Mouse (Mus musculus): ENCODE measurements around the gene Slc26a6.

Slc26a6 gene

DNA sequence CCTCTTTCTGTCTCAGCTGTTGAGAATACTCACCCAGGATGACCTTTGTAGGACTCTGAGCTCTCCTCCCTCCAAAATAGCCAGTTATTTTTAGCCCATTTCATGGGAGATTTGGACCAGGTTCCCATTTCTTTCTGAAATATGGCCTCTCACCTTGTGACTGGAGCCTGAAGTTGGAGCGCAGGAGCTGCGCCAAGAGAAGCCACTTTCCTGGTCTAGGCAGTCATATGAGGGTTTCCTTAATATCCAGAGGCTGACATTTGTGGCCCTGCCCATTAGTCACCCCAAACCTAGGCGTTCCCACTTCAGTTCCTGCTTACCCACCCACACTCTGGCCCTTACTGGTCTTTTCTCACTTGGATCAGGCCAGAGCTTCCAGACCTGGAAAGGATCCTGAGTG is at the start of gene Slc26a6:
Gene Slc26a6 (plus strand): TSS at position 308 of the 400 bp plus-strand sequence.
- no peak for DNase-seq (ENCODE audit: low spot score)

- no peak for DNase-seq (ENCODE audit: low spot score)
Observed at GRCm38 (mm10) chr9:108805768-108806167, 47.3 kb upstream of the Slc26a6 start.

DNA sequence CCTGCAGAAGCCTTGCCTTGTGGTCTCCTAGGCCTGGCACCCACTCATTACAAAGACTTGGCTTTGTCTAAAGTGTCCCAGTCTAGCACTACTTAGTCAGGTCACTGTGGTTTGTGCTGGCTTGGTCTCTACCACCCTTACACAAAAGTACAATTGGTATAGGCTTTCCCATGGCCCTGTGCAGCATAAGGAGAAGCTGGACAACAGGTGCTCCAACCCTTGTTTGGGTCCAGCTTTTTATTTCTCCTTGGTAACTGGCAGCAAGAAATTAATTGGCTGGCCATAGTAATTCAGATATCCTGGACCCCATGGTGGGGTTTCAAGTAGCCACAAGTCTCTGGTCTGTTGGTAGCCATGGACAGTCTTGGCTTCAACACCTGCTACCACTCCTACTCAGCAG is 46.7 kb upstream of the Slc26a6 start:
- DNase-seq (ENCODE audit: low spot score) = no peak

GRCm38 (mm10) chr9:108806831-108807230 is 46.3 kb upstream of the Slc26a6 start:
- no peak for DNase-seq (ENCODE audit: low spot score)

GRCm38 (mm10) chr9:108807674-108808073 is 45.4 kb upstream of the Slc26a6 start:
- DNase-seq (ENCODE audit: low spot score) = no peak

DNA sequence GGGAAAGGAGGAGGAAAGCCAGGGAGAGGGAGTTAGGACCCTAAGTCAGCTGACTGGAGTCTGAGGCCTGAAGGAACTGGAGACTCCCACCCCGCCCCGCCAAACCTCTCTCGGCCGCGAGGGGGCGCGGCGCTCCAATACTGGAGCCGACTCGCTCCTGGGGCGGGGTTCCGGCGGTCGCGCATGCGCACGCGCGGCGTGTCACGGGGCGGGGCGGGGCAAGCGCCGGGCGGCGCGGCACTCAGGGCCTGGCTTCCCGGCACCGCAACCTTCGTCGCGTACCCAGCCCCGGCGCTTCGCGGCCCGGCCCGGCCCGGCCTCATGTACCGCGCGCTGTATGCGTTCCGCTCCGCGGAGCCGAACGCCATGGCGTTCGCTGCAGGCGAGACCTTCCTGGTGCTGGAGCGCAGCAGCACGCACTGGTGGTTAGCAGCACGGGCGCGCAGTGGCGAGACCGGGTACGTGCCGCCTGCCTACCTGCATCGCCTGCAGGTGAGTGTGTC is 44.9 kb upstream of the Slc26a6 start, which contains the start of gene Nckipsd:
Gene Nckipsd (plus strand): TSS at position 206 of the 503 bp plus-strand sequence.
- DNase-seq (ENCODE audit: low spot score) = peak; percentile 92

DNA sequence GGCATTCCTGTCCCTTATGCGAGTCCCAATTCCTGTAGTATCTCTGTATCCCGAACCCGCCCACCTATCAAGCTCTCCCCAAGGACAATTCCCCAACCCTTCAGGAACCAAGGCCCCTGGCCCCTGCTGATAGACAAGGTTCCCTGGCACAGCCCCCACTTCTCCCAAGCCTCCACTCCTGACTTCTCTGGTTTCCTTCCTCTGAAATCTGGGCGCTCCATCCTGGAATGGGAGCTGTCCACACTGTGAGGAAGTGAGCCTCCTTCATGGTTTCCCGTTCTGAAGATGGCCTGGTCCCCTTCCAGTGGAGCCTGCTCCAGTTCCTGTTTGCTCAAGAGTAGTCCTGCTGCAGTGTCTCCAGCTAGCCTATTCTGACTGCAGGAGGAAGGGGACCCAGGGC is 43.9 kb upstream of the Slc26a6 start:
- DNase-seq (ENCODE audit: low spot score) = no peak

DNA sequence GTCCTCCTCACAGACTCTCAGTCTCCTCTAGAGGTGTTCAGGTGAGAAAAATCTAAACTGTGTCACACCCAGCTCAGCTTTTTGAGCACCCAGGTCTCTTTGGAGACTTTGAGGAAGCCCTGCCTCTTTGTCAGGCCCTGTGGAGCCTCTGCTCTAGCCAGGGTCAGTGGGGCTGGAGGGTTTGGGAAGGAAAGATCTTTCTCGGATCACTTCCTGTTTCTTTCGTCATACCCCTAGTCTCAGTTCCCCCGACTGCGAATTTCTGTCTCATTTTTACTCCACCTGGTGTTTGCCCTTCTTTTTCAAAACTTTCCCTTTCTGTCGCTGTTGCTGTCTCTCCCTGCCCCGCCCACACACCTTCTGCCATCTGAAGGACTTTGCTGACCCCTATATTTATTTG is 43.4 kb upstream of the Slc26a6 start:
- DNase-seq (ENCODE audit: low spot score) = no peak

GRCm38 (mm10) chr9:108810516-108810915 is 42.6 kb upstream of the Slc26a6 start:
- no peak for DNase-seq (ENCODE audit: low spot score)

DNA sequence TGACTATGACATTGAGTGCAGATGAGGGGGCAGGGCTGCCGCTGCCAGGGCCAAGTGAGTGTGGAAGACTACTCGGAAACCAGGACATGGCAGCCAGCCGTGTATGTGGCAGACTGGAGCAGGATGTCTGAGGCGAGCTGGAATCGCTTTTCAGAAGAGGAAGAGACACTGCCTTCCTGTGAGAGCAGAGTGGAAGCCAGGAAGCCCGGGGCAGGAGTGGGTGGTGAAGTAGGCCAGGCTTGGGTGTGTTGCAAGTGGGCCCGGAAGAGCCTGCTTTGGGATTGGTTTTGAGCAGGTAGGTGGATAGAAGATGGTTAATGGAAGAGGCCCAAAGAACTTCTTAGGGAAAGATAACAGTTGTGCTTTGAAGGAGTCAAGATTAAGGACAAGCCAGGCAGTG is 37.5 kb upstream of the Slc26a6 start:
- no peak for DNase-seq (ENCODE audit: low spot score)

- DNase-seq (ENCODE audit: low spot score) = peak; percentile 69
Observed at GRCm38 (mm10) chr9:108819495-108819894, 33.6 kb upstream of the Slc26a6 start.

DNA sequence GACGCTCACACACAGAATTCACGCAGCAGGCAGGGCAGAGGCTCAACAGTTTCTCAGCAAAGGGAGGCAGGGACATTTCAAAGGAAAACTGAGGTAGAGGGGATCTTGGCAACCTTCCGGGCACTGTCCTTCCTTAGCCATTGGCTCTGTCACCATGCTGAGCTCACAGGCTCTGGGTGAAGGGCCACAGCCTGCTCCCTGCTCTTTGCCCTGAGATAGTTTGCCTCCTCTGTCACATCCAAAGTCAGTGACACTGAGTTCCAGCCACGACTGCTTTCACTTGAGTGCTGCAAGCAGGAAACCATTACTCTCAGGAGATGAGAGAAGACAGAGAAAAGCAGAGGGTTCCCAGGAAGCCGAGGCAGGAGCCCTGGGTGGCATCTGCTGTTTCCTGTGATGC is 33.0 kb upstream of the Slc26a6 start:
- DNase-seq (ENCODE audit: low spot score) = no peak

DNA sequence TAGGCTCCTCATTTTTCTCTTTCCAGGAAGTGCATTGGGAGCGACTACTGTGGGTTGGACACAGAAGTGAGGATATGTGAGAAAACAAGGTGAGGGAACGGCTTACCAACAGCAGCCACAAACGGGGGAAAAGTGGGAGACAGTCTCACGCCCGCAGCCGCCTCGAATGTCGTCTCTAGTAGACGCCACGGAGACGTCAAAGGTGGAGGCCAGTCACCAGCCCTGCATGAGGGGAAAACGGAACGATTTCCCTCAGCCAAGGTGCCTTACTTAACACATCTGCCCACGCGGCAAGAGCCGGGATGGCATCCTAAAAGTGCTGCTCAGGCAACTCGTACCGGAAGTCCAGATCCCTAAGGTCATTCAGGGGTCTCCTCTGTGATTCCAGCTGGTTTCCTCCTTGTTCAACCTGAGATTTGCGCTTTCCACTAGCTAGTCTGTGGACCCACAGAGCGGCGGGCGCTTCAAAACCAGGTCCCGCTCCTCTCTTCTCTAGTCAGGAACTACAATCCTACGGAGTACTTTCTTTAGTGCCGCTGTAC is 28.9 kb upstream of the Slc26a6 start:
- no peak for DNase-seq (ENCODE audit: low spot score)

- peak; percentile 90 for DNase-seq (ENCODE audit: low spot score)
Observed at GRCm38 (mm10) chr9:108824755-108825413, 28.2 kb upstream of the Slc26a6 start.

DNA sequence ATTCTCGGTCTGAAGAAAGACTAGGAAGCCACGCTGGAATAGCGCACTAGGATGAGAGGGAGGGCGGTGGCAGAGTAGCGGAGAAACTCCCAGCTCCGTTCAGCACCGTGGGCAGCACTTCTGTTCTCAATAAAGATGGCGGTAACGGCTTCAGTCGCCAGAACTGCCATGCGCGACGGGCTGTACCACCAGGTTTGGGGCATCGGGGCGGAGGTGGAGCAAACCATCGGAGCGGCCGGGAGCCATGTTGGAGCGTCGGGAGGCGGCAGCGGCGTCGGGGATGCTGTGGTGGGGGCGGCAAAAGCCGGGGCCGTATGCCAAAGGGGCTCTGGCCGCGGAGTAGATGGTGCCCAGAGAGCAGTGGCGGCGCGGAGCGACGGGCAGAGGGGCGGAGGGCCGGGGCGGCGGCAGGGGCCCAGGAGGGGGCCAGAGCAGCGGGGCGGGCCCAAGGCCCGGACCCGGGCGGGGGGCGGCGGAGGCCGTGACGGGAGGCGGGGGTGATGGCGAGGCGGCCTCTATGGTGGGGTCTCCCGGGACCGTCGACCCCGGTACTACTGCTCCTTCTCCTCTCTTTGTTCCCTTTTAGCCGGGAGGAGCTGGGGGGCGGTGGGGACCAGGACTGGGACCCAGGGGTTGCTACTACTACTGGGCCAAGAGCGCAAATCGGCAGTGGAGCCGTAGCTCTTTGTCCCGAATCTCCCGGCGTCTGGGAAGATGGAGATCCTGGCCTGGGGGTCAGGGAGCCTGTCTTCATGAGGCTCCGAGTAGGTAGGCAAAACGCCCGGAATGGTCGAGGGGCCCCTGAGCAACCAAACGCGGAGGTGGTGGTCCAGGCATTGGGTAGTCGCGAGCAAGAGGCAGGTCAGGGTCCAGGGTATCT is 27.0 kb upstream of the Slc26a6 start, which contains the start of gene Celsr3:
Gene Celsr3 (plus strand): TSS at position 501 of the 880 bp plus-strand sequence.
- peak; percentile 85 for DNase-seq (ENCODE audit: low spot score)

DNA sequence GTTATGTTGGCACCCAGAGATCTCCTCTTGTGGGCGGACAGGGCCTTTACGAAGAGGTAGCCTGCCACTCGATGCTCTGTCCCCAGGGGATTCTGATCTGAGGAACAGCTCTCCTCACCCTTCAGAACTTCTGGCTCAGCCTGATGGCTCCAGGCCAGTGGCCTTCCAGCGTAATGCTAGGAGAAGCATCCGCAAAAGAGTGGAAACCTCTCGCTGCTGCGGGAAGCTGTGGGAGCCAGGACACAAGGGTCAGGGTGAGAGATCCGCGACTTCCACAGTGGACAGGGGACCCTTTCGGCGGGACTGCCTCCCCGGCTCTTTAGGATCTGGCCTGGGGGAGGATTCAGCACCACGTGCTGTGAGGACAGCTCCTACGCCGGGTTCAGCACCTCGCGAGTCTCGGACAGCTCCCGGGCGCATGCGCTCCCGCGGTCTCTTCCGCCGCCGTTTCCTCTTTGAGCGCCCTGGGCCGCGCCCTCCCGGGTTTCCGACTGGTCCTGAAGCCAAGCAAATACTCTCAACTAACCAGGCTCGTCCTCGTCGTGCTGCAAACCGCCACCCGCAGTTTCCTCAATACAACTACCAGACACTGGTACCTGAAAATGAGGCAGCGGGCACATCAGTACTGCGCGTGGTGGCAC is 26.3 kb upstream of the Slc26a6 start:
- peak; percentile 57 for DNase-seq (ENCODE audit: low spot score)

DNA sequence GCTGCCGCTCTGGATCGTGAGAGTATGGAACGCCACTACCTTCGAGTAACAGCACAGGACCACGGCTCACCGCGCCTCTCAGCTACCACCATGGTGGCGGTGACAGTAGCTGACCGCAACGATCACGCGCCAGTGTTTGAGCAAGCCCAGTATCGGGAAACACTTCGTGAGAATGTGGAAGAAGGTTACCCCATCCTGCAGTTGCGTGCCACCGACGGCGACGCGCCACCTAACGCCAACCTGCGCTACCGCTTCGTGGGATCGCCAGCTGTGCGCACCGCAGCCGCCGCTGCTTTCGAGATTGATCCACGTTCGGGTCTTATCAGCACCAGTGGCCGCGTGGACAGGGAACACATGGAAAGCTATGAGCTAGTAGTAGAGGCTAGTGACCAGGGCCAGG is 25.6 kb upstream of the Slc26a6 start:
- no peak for DNase-seq (ENCODE audit: low spot score)

GRCm38 (mm10) chr9:108827906-108828305 is 25.2 kb upstream of the Slc26a6 start:
- no peak for DNase-seq (ENCODE audit: low spot score)

DNA sequence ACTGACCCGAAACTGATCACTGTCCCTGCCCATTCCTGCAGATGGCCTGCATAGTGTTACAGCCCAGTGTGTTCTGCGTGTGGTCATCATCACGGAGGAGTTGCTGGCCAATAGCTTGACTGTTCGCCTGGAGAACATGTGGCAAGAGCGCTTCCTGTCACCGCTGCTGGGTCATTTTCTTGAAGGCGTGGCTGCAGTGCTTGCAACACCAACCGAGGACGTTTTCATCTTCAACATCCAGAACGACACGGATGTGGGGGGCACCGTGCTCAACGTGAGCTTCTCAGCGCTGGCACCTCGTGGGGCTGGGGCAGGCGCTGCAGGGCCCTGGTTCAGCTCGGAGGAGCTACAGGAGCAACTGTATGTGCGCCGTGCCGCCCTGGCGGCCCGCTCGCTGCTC is 21.4 kb upstream of the Slc26a6 start:
- no peak for DNase-seq (ENCODE audit: low spot score)

GRCm38 (mm10) chr9:108832390-108833108 is 20.5 kb upstream of the Slc26a6 start:
- peak; percentile 82 for DNase-seq (ENCODE audit: low spot score)

DNA sequence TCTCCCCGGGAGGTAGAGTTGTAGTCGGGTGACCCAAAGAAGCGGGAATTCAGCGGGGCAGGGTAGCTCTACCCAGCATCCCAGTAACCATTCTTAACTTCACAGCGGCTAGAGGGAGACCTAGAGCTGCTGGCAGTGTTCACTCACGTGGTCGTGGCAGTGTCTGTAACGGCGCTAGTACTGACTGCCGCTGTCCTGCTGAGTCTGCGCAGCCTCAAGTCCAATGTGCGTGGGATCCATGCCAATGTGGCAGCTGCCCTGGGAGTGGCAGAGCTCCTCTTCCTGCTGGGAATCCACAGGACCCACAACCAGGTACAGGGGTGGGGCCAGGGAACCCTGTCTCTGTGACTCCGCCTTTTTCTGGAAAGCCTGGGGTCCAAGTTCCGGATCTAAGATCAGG is 10.1 kb upstream of the Slc26a6 start:
- peak; percentile 69 for DNase-seq (ENCODE audit: low spot score)

DNA sequence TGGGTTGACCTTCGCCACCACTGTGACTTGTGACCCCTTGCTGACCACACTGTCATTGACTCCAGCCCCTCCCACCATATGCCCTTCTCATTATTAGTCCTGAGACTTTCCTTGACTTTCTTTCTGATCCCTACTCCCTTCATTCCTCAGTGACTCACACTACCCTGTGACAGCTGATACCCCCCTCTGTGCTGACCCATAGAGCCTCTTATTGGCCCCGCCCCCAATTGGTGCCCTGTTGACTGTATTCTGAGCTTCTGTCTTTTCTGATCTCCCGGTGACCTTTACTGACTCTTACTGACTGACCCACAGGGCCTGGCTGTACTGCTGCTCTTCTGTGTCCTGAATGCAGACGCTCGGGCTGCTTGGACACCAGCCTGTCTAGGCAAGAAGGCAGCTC is 7.7 kb upstream of the Slc26a6 start:
- no peak for DNase-seq (ENCODE audit: low spot score)
